Mouse (Mus musculus): ENCODE results near the gene Lyz2. TPM values are rescaled to one million over a fixed set of nuclear protein-coding genes. Genes with fewer than 3 reads are reported as not detected.
"Not testable (repeated sequence)": the region's sequence is repeated elsewhere in the genome, so short reads cannot be mapped to it uniquely, and the experiment has no call there.

The Lyz2 gene
- 2,637 and 2,768 TPM in 2 replicates for total RNA-seq (2017)

DNA sequence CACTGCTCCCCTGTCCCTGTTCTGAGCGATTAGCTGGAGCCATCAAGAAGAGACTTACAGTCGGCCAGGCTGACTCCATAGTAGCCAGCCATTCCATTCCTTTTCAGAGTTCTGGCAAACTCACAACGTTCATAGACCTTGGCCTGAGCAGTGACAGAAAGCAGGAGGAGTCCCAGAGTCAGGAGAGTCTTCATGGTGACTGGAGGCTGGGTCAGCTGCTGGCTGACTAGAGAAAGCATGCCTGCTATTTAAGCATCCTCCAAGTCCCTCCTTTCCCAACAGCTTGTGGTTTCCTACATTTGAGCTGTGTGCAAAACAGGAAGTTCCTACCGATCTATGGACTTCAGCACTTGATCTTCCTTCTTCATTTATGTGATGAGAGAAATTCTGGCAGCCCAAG is at the start of gene Lyz2:
Gene Lyz2 (minus strand): TSS at position 273 of the 400 bp plus-strand sequence.
- peak; percentile 49 for ATAC-seq (ENCODE audit: extremely low read depth, insufficient number of reproducible peaks, low FRiP score, poor library complexity, severe bottlenecking)

- ATAC-seq (ENCODE audit: extremely low read depth, insufficient number of reproducible peaks, low FRiP score, poor library complexity, severe bottlenecking) = peak; percentile 85
These were observed 48.4 kb upstream of the Lyz2 start for GRCm38 (mm10) chr10:117330521-117330920.

DNA sequence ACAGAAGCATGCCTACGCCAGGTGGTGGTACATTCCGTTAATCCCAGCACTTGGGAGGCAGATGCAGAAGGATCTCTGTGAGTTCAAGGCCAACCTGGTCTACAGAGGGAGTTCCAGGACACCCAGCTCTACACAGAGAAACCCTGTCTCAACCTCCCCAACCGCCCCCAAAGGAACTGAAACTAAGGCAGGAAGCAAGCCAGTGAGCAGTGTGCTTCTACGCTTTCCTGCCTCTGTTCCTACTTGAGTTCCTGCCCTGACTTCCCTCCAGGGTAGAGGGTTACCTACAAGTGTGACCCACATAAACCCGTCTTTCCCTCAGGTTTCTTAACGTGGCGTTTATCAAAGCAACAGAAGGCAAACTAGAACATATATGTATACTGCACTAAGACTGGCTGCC is 41.7 kb upstream of the Lyz2 start:
- peak; percentile 74 for ATAC-seq (ENCODE audit: extremely low read depth, insufficient number of reproducible peaks, low FRiP score, poor library complexity, severe bottlenecking)

DNA sequence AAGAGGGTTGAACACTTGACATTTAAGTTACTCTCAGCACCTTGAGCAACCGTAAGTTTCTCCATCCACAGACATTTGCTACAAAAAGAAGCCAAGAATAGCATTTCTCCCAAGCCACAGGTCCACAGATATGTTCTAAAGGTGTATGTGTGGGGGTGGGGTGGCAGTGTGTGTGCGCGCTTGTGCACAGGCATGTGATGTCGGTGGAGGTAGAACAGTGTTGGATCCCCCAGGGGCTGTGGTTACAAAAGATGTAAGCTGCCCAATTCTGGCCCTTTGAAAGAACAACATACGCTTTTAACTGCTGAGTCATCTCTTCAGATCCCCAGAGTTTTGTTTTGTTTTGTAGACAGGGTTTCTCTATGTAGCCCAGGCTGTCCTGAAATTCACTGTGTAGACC is 40.5 kb upstream of the Lyz2 start:
- ATAC-seq (ENCODE audit: extremely low read depth, insufficient number of reproducible peaks, low FRiP score, poor library complexity, severe bottlenecking) = no peak

DNA sequence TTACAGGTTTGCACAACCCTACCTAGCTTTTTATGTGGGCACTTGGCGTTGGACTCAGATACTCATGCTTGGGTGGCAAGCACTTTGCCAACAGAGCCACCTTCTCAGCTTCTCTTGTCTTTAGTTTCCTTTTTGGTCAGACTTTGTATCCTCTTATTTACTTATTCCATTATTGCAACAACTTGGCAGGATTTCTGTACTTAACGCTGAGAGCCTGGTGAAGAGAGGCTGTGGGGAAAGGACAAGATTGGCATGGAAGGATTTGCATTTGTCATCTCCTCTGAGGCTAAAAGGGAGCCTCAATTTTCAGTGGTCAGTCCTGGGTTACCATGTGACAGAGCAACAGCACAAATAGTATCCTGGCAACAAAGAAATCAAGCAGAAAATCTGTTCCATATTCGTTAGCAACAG is 38.5 kb upstream of the Lyz2 start:
- ATAC-seq (ENCODE audit: extremely low read depth, insufficient number of reproducible peaks, low FRiP score, poor library complexity, severe bottlenecking) = no peak

DNA sequence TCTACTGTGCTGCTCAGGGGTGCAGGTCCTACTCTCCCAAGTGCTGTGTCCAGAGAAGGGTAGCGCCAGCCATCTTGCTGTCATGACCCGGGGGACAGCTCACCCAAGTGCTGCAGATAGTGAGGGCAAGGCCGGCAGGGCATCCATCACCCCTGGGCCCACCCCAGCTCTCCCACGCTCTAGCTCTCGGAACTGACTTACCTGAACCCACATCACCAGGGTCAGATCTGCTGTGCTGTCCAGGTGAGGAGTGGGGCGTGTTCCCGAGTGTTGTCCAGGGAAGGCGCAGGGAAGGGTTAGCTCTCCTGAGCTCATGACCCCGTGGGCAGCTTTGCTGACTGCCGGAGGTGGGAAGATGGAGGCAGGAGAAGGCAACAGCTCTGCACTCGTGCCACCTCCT is 34.3 kb upstream of the Lyz2 start:
- no peak for ATAC-seq (ENCODE audit: extremely low read depth, insufficient number of reproducible peaks, low FRiP score, poor library complexity, severe bottlenecking)

DNA sequence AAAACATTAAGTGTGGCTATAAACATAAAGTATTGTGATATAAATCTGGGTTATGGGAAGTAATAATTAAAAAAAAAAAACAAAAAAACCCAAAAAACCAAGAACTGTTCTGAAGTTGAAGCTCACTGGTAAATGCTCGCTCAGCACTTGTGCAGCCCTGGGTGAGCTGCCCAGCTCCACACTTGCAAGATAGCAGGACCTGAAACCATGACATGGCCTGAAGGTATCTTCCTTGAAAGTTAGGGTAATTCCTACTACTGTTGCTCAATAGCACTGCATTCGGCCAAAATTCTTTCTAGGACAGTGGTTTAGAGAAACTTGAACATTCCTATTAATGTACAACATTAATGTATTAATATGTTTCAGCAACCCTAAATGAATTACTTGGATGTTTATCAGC is 31.0 kb upstream of the Lyz2 start:
- no peak for ATAC-seq (ENCODE audit: extremely low read depth, insufficient number of reproducible peaks, low FRiP score, poor library complexity, severe bottlenecking)

DNA sequence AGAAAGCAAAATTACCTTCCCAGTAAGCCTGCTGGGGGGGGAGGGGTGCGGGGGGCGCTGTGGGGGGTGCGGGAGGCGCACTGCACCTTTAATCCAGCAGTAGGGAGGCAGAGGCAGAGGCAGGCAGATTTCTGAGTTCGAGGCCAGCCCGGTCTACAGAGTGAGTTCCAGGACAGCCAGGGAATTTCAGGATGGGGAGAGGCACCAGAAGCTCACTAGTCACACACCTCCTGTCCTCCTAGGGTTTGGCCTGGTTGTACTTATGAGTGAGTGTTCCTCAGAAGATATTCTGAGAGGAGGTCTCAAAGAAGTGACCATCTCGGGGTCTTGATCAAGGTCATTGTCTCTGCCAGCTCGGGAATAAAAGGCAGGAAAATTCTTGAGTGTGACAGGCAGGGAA is 30.0 kb upstream of the Lyz2 start:
- ATAC-seq (ENCODE audit: extremely low read depth, insufficient number of reproducible peaks, low FRiP score, poor library complexity, severe bottlenecking) = no peak

GRCm38 (mm10) chr10:117304371-117304770 is 22.2 kb upstream of the Lyz2 start:
- no peak for ATAC-seq (ENCODE audit: extremely low read depth, insufficient number of reproducible peaks, low FRiP score, poor library complexity, severe bottlenecking)

DNA sequence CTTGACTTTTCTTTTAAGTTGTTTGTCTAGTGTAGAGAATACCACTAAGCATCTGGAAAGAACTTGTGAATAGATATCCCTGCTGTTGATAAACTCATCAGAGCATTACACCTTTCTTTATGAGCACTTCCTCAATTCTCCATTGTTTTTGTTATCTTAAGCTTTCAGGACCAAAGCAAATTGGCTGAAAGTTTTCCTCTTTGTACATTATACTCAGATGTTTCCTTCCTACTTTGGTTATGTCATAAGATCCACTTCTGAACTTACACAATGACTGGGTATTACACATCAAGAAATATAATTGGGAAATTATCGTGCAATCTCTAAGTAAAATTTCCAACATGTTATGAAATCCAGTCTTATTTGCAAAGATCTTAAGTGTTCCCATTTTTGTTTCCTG is 19.6 kb upstream of the Lyz2 start:
- no peak for ATAC-seq (ENCODE audit: extremely low read depth, insufficient number of reproducible peaks, low FRiP score, poor library complexity, severe bottlenecking)

DNA sequence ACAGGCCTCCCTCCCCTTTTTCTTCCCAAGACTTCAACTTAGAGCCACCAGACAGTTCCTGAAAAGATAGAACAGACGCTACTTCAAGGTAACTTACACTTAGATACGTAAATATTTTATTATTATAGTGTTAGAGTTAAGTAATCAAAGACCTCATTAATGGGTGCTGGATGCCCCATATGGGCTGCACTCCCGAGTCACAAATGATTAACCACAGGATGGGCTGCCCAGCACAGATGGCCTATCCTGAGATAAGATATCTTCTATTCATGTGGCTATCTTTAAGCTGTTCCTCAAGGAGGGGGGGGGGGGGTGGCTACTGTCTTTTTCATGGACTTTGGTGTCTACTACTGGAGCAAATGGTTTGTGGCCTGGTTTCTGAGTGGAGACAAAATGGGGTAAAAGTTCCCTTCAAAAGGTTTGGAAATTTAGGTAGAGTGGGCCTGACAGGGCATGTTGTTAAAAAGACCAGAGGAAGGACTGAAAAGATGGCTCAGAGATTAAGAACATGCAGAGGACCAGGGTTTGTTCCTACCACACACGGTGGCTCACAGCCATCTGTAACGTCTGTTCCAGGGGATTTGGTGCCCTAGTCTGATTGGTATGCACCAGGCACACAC is 17.9 kb upstream of the Lyz2 start:
- no peak for ATAC-seq (ENCODE audit: extremely low read depth, insufficient number of reproducible peaks, low FRiP score, poor library complexity, severe bottlenecking)

- no peak for ATAC-seq (ENCODE audit: extremely low read depth, insufficient number of reproducible peaks, low FRiP score, poor library complexity, severe bottlenecking)
These were observed 17.0 kb upstream of the Lyz2 start for GRCm38 (mm10) chr10:117299106-117299505.

DNA sequence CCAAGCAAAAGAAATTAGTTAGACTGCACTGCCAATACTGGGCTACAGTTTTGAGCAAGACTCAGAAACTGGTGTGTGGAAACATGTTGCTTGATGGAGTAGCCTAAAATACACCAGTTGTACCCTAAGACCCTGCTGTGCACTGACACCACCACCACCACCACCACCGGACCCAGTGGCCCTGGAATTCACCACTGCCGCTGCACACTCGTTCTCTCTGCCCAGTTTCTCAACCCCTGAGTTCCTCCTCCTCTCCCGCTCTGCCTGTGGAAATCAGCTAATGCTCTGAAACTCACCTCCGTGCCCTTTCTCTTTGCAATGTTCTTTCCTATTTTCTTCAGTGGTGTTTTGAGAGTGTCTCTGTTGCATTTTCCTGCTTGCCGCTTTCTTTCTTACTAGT is 16.2 kb upstream of the Lyz2 start:
- 0 out of 2 replicates have a peak, but pooled peaks have one; percentile 36 for ATAC-seq (ENCODE audit: extremely low read depth, insufficient number of reproducible peaks, low FRiP score, poor library complexity, severe bottlenecking)

GRCm38 (mm10) chr10:117292671-117293070 is 10.6 kb upstream of the Lyz2 start, which contains the start of gene Lyz1:
TSS of gene Lyz1 (minus strand) at chr10:117292868.
- ATAC-seq (ENCODE audit: extremely low read depth, insufficient number of reproducible peaks, low FRiP score, poor library complexity, severe bottlenecking) = no peak

DNA sequence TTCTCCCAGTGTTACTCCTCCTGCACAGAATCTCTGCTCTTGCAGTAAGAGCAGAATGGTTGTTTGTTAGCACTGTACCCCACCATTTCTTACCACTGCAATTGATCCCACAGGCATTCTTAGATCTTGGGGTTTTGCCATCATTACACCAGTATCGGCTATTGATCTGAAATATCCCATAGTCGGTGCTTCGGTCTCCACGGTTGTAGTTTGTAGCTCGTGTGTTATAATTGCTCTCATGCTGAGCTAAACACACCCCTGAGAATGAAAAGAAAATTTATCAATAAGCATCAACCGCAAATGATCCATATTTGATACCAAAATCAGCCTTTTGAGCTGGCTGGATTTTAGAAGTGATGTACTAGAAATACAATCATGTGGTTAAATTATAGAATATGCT is 8.8 kb upstream of the Lyz2 start:
- ATAC-seq (ENCODE audit: extremely low read depth, insufficient number of reproducible peaks, low FRiP score, poor library complexity, severe bottlenecking) = not testable (repeated sequence)

- ATAC-seq (ENCODE audit: extremely low read depth, insufficient number of reproducible peaks, low FRiP score, poor library complexity, severe bottlenecking) = no peak
These were observed 8.1 kb upstream of the Lyz2 start for GRCm38 (mm10) chr10:117290046-117290870.

GRCm38 (mm10) chr10:117289034-117289505 is 6.9 kb upstream of the Lyz2 start:
- ATAC-seq (ENCODE audit: extremely low read depth, insufficient number of reproducible peaks, low FRiP score, poor library complexity, severe bottlenecking) = not testable (repeated sequence)

DNA sequence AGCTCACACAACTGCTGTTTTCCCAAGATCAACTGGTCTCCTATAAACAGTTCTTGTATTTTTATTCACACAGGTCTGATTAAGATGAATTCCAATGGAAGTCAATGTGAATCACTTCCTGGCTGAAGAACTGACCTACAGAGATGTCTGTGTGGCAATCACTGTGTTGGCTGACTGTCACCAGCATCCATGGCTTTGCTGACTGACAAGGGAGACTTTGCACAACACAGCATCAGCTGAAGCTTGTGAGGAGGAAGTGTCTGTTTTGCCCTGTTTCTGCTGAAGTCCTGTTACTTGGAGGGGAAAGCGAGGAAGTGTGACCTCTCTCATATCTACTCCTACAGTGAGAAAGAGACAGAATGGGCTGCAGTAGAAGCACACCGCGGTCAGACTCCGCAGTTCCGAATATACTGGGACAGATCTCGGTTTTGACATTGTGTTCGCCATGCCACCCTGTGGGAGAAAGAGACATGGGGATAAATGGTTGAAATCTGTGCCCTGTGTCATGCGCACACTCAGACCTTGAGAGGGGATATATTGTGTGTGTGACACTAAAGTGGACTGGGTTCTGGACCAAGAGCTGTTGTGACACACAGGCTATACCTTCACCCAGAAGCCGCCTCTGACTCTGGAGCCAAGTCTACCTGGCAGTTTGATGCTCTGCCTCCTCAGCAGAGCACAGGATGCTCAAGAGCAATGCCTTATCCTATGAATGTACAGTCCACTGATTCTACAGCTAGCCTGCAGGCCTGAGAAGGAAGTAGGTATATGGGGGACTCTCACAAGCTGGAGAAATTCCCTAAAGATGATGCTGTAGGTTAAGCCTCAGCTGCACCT is 6.3 kb upstream of the Lyz2 start:
- peak; percentile 66 for ATAC-seq (ENCODE audit: extremely low read depth, insufficient number of reproducible peaks, low FRiP score, poor library complexity, severe bottlenecking)

DNA sequence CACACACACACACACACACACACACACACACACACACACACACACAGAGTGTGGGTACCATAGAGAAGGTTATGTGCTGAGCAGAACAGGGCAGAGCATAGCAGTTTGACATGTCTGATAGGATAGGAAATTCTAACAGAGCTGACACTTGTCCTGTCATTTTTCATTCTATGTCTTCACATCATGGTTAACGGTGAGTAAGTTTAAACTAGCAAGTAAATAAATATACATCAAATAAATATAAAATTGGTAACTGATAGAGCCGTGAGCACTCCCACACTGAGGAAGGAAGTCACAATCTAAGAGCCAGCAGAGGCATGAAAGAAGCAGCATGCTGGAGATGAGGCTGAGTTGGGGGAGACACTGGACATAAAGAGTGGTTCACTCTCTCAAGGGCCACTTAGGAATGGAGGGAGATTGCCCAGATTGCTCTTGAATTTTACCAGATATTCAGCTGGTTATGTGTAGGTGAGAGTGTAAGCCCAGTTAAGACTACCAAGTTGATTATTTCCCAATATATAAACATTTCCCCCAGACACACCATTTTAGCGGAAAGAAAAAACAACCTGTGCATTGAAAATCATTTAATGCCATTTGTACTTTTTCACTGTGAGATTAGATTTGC is 5.2 kb upstream of the Lyz2 start:
- no peak for ATAC-seq (ENCODE audit: extremely low read depth, insufficient number of reproducible peaks, low FRiP score, poor library complexity, severe bottlenecking)

All from neutrophil, adult 5-6 weeks (primary cell).